Mouse (Mus musculus) thymus, postnatal 25 days (tissue): ENCODE results near the gene Ppp2r3d.
"Not testable (repeated sequence)": the region's sequence is repeated elsewhere in the genome, so short reads cannot be mapped to it uniquely, and the experiment has no call there.

Source experiments
- DNase-seq: peaks from one replicate; pipeline ENCODE4 v3.0.0; 2022

The Ppp2r3d gene

DNA sequence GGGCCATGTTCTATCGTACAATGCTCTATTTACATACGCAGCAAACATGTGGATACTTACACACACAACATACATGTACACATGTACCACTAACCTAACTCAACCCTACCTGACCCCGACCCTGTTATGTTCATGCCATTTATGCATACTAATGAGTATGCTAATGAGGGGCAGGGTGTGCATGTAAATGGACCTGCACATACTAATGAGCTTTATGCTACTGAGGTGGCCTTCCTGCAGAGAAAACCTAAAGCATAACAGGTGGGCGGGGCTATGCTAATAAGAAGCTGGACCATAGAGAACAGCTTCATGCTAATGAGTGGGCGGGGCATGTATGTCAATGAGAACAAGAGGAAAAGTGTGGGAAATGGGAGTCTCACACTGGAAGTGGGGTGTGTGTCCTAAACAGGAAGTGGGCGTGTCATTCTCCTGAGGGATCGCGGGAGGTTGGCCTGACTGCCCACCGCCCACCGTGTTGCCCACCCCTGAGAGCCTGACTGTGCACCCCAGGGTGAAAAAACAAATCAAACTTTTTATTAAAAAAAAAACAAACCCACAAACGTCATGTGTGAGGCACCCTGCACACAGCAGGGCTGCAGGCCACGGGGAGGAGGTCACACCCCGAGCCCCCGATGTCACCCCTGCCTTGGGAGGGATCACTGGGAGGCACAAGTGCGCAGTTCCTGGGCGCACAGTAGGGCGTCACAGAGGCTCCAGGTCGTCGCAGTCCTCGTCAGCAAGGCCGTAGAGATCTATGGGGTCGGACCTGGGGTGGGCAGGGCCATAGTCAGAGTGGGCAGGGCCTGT, at the start of gene Ppp2r3d:
Gene Ppp2r3d (minus strand): TSS at position 803 of the 807 bp plus-strand sequence.
- DNase-seq = no peak

DNA sequence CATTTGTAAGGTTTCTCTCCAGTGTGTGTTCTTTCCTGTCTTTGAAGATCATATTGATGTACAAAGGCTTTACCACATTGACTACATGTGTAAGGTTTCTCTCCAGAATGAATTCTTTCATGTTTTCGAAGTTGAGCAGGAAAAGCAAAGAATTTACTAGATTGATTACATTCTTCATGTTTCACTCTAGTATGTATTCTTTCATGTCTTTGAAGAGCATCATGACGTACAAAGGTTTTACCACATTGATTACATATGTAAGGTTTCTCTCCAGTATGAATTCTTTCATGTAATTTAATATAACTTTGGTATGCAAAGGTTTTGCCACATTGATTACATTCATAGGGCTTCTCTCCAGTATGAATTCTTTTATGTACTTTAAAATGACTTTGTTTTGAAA, 17.0 kb upstream of the Ppp2r3d start, which contains the start of gene Gm21836:
Gene Gm21836 (minus strand): TSS at position 101 of the 400 bp plus-strand sequence.
- DNase-seq = not testable (repeated sequence)

DNA sequence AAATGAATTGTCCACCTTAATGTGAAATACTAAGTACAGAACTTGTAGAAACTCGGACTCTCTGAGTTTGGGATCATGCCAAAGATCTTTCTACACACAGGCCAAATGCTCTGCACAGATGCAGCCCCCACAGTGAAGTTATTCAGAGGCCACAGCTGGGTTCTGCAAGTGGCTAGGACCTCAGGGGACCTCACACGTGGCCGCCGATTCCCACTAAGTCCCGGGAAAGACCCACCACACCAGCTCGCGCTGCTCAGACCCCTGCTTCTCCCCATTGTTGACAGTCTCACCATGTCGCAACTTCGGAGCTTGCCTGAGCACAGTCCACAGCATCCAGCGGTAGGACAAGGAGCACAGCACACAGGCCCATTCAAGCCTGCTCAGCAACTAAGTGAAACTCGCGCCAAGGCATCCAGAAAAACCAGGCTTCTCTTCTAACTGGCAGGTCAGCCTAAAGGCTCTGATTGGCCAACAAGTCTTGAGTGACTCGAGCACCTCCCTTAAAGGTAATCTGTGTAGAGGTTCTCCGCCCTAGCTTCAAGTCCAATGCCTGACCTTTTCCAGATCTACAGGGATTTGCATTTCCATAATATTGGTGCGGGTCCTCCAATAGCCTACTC, 3.8 kb upstream of the Ppp2r3d start:
- DNase-seq = not testable (repeated sequence)

DNA sequence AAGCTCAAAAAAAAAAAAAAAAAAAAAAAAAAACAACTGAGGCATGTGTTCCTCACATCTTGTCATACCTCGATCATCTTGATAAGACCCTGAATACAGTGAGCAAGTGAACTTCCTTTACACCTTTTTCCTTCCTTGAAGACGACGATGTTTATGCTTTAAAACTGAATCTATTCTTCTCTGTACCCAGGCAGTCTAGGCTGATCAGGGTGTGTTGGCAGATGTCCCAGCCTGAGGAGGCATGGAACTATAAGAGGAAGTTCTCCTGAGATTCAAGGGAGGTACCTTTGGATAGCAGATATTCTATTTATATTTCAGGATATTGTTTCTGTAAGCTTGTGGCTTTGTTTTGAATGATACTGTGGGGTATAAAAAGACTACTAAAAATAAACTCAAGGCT, 1.4 kb upstream of the Ppp2r3d start:
- DNase-seq = peak; percentile 7

DNA sequence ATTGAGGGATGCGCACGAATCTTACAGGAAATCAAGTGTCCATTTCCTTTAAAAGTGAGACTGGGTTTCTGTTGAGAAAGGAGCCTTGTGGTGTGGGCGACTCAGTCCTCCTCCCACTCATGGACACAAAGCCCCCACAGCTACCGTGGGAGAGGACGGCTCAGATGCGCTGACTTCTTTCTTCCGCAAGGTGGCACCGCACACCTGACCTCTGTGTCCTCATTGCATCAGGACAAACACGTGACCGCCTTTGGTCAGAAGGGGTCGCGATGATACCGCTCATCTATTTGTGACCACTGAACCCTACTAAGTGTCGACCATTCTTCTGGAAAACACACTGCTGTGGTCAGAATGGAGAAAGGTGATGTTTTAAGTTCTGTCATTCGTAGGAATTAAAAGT, 1.0 kb downstream of the Ppp2r3d start:
- DNase-seq = no peak

DNA sequence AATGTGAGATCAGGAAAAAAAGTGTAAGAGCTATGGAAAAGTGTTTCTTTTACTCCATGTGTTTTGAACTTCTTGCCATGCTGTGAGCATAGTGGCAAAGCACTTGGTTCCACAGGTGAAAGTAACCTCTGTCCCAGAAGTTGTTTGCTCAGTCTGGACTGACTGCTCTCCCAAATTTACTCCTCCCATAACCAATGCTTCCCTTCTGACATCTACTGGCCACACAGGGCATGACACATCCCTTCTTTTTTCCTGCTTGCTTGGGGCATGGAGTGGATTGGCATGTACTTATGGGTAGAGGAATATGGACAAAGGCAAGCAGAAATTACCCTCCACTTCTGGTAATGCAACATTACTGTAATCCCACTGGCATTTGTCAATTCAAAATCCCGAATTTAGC, 20.1 kb downstream of the Ppp2r3d start:
- DNase-seq = peak; percentile 47

DNA sequence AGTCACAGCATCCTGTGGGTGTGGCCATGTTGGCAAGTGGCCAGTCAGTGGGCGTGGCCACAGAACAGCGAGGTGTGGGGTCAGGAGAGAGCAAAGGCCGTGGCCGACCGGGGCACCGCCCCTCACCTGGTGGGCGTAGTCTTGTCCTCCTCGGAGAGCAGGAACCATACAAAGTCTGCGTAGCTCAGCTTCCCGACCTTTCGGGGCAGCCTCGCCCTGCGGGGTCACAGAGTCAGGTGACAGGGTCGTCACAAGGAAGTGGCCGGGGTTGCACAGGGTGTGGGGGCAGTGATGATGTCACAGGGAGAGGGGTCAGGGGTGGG, 34.2 kb downstream of the Ppp2r3d start:
- peak; percentile 12 for DNase-seq

DNA sequence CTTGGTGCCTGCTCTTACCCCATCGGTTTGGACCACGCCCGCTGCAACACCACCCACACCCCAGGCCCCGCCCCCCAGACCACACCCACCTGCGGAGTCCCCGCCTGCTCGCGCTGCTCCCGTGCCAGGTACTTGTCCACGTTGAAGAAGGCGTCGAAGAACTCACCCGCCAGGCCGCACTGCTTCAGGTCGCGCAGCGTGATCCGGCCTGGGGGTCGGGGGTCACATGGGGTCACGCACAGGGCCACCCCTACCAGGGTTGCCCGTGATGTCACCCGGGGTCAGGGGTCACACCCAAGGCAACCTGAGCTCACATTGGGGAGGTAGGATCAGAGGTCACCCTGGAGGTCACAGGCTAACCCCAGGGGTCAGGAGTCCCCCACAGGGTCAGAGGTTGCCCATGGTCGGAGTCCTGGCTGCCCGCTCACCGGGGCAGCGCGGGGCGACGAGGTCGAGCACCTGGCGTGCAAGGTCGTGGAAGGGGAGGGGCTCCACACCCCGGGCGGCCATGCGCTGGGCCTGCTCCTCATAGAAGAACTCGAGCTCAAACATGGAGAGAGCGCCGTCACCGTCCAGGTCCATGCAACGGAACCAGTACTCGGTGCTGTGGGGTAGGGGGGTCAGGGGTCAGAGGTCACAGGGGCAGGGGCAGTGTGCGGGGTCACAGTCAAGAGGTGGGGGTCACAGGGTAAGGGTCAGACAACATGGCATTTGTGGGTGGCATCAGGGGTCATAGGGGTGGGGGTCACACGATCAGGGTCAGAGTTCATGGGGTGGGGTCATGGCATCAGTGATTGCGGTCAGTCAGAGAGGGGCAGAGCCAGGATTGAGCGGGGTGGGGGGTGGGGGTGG, 34.8 kb downstream of the Ppp2r3d start:
- no peak for DNase-seq

DNA sequence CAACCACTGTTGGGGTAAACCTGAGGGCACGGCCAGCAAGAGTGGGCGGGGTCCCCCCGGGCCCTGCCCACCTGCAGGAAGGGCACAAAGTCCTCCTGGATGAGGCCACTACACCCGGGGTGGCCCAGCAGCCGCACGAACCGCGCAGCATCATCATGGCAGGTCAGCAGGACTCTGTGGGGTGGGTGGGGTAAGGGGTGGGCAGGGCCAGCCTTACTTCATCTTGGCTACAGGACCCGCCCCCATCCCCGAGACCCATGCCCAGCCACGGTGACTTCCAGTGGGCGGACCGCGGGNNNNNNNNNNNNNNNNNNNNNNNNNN, 36.0 kb downstream of the Ppp2r3d start:
- DNase-seq = peak; percentile 13

DNA sequence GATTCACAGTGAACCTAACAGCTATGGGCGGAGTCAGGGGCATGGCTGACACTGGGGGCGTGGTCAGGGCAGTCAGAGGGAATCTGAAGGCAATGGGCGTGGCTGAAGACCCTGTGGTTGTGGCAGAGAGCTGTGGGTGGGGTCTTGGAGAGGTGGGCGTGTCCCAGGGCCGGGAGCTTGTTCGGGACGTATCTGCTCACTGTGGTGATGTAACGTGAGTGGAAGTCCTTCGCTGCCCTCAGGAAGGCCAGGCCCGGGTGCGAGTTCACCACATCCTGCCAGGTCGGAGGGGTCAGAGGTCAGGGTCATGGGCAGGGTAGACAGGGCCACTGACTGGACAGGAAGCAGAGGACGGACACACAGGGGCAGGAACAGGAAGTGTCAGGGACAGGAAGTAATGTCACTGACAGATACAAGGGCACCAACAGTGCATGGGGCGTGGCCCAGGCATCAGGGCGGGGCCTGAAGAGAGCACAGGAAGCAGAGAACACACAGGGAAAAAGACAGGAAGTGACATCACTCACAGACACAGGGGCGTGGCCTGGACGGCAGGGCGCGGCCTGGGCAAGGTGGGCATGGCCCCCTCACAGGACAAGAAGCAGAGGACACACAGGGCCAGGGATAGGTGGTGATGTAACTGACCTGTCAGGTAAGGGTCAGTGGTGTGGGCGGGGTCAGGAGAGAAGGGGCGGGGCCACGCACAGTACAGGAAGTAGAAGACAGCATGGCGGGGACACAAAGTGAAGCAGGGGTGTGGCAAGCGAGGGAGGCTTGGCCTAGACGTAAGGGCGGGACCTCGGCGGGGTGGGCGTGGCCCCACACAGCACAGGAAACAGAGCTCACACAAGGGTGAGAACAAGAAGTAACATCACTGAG, 36.6 kb downstream of the Ppp2r3d start:
- DNase-seq = peak; percentile 19

DNA sequence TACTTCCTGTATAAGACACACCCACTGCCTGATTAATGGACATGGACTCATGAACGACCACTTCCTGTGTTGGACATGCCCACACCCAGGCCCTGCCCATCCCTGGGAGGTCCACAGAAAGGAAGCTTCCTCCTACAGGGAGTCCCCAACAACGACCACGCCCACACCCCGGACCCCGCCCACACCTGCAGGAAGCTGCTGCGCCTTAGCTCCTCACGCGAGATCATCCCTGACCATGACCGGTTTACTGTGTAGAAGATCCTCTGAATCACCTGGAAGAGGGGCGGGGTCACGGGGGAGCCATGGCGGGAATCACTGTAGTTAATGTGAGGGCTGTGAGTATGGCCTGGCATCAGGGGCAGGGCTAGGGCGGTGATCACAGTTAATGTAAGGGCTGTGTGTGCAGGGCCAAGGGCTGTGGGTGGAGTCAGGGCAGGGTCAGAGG, 37.3 kb downstream of the Ppp2r3d start:
- no peak for DNase-seq

DNA sequence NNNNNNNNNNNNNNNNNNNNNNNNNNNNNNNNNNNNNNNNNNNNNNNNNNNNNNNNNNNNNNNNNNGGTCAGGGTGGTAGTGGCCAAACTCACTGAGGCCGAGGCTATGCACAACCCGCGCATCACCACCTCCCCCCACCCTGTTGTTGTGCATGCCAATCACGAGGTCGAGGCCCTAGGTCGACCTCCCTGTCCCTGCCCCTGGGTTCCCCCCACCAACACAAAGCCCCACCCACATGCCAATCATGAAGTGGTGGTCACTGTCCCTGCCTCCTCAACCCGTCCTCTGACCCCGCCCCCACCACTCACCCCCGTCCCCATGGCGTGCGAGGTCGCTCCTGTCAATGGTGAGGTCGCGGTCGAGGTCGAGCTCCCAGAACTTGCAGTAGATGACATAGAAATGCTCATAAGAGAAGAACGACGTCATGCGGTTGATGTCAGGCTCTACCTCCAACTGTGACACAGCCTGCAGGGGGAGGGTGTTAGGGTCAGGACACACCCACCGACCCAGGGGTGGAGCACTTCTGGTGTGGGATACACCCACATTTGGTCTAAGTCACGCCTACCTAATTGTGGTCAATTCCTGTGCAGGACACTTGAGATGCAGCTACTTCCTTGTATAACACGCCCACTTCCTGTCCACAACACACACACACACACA, 37.9 kb downstream of the Ppp2r3d start:
- no peak for DNase-seq

DNA sequence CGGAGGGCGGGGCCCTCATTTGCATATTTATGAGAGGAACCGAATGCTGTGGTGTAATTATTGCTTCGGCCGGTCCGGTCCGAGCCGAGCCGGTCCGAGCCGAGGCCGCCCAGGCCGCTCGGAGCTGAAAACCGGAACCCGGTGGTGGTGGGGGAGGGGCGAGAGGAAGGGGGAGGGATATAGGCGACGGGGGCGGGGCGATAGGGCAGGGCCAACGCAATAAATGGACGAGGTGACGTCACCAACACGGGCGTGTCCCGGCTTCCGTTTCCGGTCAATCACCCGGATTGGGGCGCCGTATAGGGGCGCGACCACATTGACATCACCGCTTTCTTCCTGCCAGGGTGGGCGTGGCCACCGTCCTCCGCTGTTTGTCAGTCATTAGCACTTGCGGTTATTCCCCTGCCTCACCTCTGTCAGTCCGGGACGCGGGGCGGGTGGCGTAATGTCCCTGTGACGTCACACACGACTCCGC, 51.2 kb downstream of the Ppp2r3d start:
- DNase-seq = peak; percentile 84

DNA sequence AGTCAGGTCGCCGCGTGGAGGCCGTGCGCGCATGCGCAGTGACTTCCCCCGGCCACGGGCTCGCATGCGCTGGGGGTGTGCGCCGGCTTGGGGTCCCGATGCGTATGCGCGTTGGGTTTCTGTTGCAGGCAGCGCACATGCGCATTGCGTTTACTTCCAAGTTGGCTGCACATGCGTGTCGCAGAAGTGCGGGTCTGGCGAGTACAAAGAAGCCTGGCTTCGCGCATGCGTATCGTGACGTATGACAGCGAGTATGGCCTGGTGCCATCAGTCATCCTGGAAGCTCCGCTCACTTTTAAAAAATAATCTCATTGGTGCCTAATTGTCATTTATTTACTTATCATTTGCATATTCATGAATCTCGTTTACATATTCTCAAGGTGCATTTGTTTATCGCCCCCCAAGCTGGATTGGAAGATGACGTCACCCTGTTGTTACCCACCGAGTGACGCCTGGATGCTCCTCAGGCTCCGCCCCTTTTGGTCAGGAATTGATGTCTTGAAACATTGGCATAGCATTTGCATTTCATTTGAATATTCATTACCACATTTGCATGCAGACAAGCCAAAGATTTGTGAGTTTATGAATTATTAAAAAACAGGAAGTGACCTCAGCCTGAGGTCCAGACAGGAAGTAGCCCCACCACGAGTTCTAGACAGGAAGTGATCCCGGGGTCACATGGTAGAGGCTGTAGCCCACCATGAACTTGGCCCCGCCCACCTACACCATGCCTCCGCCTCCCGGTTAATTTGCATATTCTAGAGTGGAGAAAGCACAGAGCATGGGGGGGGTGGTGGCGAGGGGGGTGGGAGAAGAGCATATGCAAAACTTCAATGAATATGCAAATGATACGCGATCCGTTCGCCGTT, 51.9 kb downstream of the Ppp2r3d start:
- peak; percentile 96 for DNase-seq

DNA sequence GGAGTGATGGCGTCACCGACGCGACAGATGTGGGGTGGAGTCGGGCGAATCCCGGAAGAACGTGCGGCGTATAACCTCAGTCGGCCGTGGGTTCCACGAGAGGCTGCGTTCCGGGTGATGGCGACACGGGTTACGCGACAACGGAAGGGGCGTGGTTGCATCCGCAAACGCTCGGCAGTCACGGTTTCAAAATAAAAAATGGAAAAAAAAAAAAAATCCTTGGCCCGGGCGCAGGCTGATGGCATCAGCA, 52.5 kb downstream of the Ppp2r3d start:
- no peak for DNase-seq

DNA sequence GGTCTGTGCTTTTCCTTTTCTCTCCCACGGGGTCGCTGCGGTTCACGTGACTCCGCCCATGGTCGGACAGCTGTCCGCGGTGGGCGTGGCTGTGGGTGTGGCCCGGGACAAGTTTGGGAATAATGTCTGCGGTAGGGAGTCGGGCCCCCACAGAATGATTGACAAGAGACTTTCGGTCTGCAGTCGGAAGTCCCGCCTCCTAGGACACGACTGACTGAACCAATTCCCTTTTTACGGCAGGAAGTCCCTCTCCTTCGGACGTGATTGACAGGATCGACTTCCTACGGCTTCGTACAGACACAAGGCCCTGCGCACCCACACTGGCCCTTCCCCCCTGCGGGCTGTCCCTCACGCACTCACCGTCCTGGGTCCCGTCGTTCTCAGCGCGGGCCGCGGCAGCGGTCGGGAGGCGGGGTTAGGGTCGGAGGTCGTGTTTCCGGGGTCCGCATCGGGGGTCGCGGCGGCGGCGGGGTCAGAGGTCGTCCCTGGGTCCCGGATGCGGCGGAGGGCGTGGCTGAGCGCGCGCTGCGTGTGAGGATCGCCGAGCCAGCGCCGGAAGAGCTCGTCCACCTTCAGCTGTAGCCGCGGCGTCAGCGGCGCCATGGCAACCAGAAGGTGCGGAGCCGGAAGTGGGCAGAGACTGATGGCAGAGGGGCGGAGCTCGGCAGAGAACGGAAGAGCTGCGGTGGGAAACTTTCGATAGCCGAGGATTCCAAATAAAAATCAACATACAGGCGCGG, 53.0 kb downstream of the Ppp2r3d start:
- DNase-seq = peak; percentile 97

DNA sequence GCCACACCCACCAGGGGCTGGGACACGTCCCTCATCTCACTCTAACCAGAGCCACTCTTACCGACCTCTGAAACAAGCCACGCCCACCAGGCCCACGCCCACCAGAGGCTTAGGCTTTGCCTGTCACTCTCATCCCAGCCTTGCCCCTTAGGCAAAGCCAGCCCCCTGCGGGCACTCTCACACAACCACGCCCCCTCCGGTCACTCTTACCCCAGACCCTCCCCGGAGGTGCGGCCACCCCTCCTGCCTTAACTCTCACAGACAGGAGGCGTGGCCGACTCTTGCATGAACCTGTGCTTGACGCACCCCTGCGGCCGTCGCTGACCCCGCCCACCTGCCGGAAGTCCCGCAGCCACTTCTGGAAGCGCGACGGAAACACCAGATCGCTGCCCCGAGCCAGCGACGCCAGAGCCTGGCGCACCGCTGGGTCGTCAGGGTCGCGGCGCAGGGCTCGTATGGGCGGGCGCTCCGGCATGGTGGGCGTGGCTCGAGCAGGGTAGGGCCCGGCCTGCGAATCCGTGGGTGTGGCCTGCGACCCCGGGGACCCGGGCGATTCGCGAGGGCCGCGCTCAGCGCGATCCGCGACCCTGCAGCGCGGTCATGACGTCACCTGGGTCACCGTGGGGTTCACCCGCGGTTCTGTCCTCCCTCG, 53.7 kb downstream of the Ppp2r3d start:
- peak; percentile 93 for DNase-seq

DNA sequence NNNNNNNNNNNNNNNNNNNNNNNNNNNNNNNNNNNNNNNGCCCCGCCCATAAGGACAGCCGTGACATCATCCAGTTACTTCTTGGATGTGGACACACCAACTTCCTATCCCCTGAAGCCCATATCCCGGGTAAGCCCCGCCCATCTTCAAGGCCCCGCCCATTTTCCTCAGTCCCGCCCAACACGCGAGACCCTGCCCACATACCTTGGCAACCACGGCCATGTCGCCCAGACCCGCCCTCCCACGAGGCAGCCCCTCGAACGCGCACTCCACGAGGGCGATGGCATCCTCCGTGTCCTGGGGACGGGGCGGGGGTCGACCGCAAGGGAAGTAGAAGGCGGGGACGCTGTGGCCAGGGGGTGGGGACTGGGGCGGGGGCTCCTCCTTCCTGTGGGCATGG, 54.3 kb downstream of the Ppp2r3d start:
- no peak for DNase-seq

DNA sequence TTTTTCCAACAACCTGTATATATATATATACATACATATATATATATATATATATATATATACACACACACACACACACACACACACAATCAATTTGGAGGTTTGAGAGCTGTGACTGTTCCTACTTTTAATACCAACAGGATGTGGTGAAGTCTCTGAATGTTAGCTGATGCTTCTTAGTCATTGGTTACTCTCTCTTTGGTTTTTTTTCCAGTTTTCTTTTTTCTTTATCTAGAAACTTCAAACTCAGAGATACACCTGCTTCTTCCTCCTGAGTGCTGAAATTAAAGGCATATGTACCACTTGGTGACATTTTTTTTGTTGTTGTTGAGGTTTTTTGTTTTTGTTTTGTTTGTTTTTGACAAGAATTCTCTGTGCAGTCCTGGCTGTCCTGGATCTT, 63.8 kb downstream of the Ppp2r3d start:
- no peak for DNase-seq

DNA sequence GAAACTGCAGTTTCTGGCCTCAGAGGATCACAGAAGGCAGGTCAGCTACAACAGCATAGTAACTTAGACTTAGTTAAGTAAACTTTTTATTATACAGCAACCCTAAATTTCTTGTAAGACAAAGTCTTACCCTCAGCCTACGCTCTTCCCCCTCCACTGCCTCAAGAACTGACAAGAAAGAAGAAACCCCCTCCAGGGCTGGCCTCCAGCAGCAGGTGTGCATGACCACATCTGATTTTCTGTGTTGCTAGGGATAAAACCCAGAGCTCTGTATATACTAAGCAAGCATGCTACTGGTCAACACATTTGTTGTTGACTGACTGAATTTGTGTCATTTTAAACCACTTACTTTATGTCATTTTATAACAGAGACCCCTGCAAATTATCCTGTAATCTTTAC, 65.1 kb downstream of the Ppp2r3d start:
- peak; percentile 53 for DNase-seq
